Mouse (Mus musculus): ENCODE results near the gene Tmem234. TPM values are rescaled to one million over a fixed set of nuclear protein-coding genes. Genes with fewer than 3 reads are reported as not detected.

Tmem234 gene
- polyA plus RNA-seq, 1 experiment from 2014 or later: 188 TPM

- ATAC-seq (replicated peaks; ENCODE audit: low FRiP score): no peak
- no peak overlapping the region for H3K9ac ChIP-seq (ENCODE audit: low read length)
- WGBS: 90% methylated on average over 5 of the region's 5 CpGs
- H3K9me3 ChIP-seq (ENCODE audit: control insufficient read depth, low read length): no peaks in the 10 kb centered on the region
- no peak for DNase-seq (ENCODE audit: low spot score)
- no peak overlapping the region for H3K27ac ChIP-seq (ENCODE audit: low read depth, low read length)
- no peaks in the 10 kb centered on the region for H3K36me3 ChIP-seq (ENCODE audit: control insufficient read depth, insufficient read depth, low read length)
- no peak overlapping the region for H3K4me2 ChIP-seq (ENCODE audit: low read depth, low read length, severe bottlenecking)
- no peak overlapping the region for H3K4me3 ChIP-seq (ENCODE audit: low read depth, low read length)
- peaks cover 6% of the 10 kb centered on the region; the same call in 1 of the 2 replicates for H3K4me1 ChIP-seq (replicated peaks; ENCODE audit: control insufficient read depth, insufficient read depth, low read length)
- no peaks in the 10 kb centered on the region for H3K27me3 ChIP-seq (ENCODE audit: control insufficient read depth, insufficient read depth, low read length)
Observed at GRCm38 (mm10) chr4:129561184-129561583, 39.3 kb upstream of the Tmem234 start.

GRCm38 (mm10) chr4:129563718-129564117, 36.8 kb upstream of the Tmem234 start:
- Histone ChIP-seq H3K9me3 (ENCODE audit: control insufficient read depth, low read length) (no peaks in the 10 kb centered on the region), H3K4me1 (replicated peaks; ENCODE audit: control insufficient read depth, insufficient read depth, low read length) (no peaks in the 10 kb centered on the region), H3K4me3 (ENCODE audit: low read depth, low read length) (no peak overlapping the region), H3K36me3 (ENCODE audit: control insufficient read depth, insufficient read depth, low read length) (no peaks in the 10 kb centered on the region), H3K4me2 (ENCODE audit: low read depth, low read length, severe bottlenecking) (no peak overlapping the region), H3K27me3 (ENCODE audit: control insufficient read depth, insufficient read depth, low read length) (no peaks in the 10 kb centered on the region), H3K9ac (ENCODE audit: low read length) (no peak overlapping the region), H3K27ac (ENCODE audit: low read depth, low read length) (no peak overlapping the region)
- DNase-seq (ENCODE audit: low spot score): no peak
- 75% methylated on average over 8 of the region's 8 CpGs for WGBS
- ATAC-seq (replicated peaks; ENCODE audit: low FRiP score): no peak

- Histone ChIP-seq H3K4me1 (replicated peaks; ENCODE audit: control insufficient read depth, insufficient read depth, low read length) (no peaks in the 10 kb centered on the region), H3K9me3 (ENCODE audit: control insufficient read depth, low read length) (no peaks in the 10 kb centered on the region), H3K27me3 (ENCODE audit: control insufficient read depth, insufficient read depth, low read length) (no peaks in the 10 kb centered on the region), H3K9ac (ENCODE audit: low read length) (no peak overlapping the region), H3K36me3 (ENCODE audit: control insufficient read depth, insufficient read depth, low read length) (no peaks in the 10 kb centered on the region), H3K4me3 (ENCODE audit: low read depth, low read length) (no peak overlapping the region), H3K27ac (ENCODE audit: low read depth, low read length) (no peak overlapping the region), H3K4me2 (ENCODE audit: low read depth, low read length, severe bottlenecking) (no peak overlapping the region)
- DNase-seq (ENCODE audit: low spot score) (no peak), ATAC-seq (replicated peaks; ENCODE audit: low FRiP score) (no peak)
- 85% methylated on average over 6 of the region's 6 CpGs for WGBS
Observed at GRCm38 (mm10) chr4:129565139-129565538, 35.3 kb upstream of the Tmem234 start.

- no peak overlapping the region for H3K27ac ChIP-seq (ENCODE audit: low read depth, low read length)
- ATAC-seq (replicated peaks; ENCODE audit: low FRiP score) (no peak), DNase-seq (ENCODE audit: low spot score) (no peak)
- H3K4me2 ChIP-seq (ENCODE audit: low read depth, low read length, severe bottlenecking): no peak overlapping the region
- H3K36me3 ChIP-seq (ENCODE audit: control insufficient read depth, insufficient read depth, low read length): no peaks in the 10 kb centered on the region
- no peaks in the 10 kb centered on the region for H3K4me1 ChIP-seq (replicated peaks; ENCODE audit: control insufficient read depth, insufficient read depth, low read length)
- H3K9me3 ChIP-seq (ENCODE audit: control insufficient read depth, low read length): no peaks in the 10 kb centered on the region
- H3K27me3 ChIP-seq (ENCODE audit: control insufficient read depth, insufficient read depth, low read length): no peaks in the 10 kb centered on the region
- H3K9ac ChIP-seq (ENCODE audit: low read length): no peak overlapping the region
- 93% methylated on average over 7 of the region's 7 CpGs for WGBS
- H3K4me3 ChIP-seq (ENCODE audit: low read depth, low read length): no peak overlapping the region
Observed at GRCm38 (mm10) chr4:129568366-129568765, 32.1 kb upstream of the Tmem234 start.

GRCm38 (mm10) chr4:129570028-129570427, 30.4 kb upstream of the Tmem234 start:
- no peaks in the 10 kb centered on the region for H3K27me3 ChIP-seq (ENCODE audit: control insufficient read depth, insufficient read depth, low read length)

GRCm38 (mm10) chr4:129571551-129572084, 28.9 kb upstream of the Tmem234 start:
- ATAC-seq (replicated peaks; ENCODE audit: low FRiP score): no peak
- Histone ChIP-seq H3K9ac (ENCODE audit: low read length) (no peak overlapping the region), H3K27me3 (ENCODE audit: control insufficient read depth, insufficient read depth, low read length) (no peaks in the 10 kb centered on the region), H3K4me1 (replicated peaks; ENCODE audit: control insufficient read depth, insufficient read depth, low read length) (no peaks in the 10 kb centered on the region), H3K4me3 (ENCODE audit: low read depth, low read length) (no peak overlapping the region), H3K4me2 (ENCODE audit: low read depth, low read length, severe bottlenecking) (no peak overlapping the region), H3K9me3 (ENCODE audit: control insufficient read depth, low read length) (no peaks in the 10 kb centered on the region), H3K27ac (ENCODE audit: low read depth, low read length) (no peak overlapping the region), H3K36me3 (ENCODE audit: control insufficient read depth, insufficient read depth, low read length) (no peaks in the 10 kb centered on the region)
- no peak for DNase-seq (ENCODE audit: low spot score)
- WGBS: 77% methylated on average over 8 of the region's 8 CpGs

More at GRCm38 (mm10) chr4:129570028-129570427, 30.4 kb upstream of the Tmem234 start:
- Histone ChIP-seq H3K27ac (ENCODE audit: low read depth, low read length) (no peak overlapping the region), H3K4me3 (ENCODE audit: low read depth, low read length) (no peak overlapping the region), H3K4me2 (ENCODE audit: low read depth, low read length, severe bottlenecking) (no peak overlapping the region), H3K4me1 (replicated peaks; ENCODE audit: control insufficient read depth, insufficient read depth, low read length) (no peaks in the 10 kb centered on the region), H3K9me3 (ENCODE audit: control insufficient read depth, low read length) (no peaks in the 10 kb centered on the region), H3K9ac (ENCODE audit: low read length) (no peak overlapping the region), H3K36me3 (ENCODE audit: control insufficient read depth, insufficient read depth, low read length) (no peaks in the 10 kb centered on the region)
- 91% methylated on average over 6 of the region's 6 CpGs for WGBS
- DNase-seq (ENCODE audit: low spot score) (no peak), ATAC-seq (replicated peaks; ENCODE audit: low FRiP score) (no peak)

- H3K27ac ChIP-seq (ENCODE audit: low read depth, low read length): no peak overlapping the region
- no peak overlapping the region for H3K9ac ChIP-seq (ENCODE audit: low read length)
- H3K4me1 ChIP-seq (replicated peaks; ENCODE audit: control insufficient read depth, insufficient read depth, low read length): no peaks in the 10 kb centered on the region
- ATAC-seq (replicated peaks; ENCODE audit: low FRiP score) (no peak), DNase-seq (ENCODE audit: low spot score) (no peak)
- no peaks in the 10 kb centered on the region for H3K27me3 ChIP-seq (ENCODE audit: control insufficient read depth, insufficient read depth, low read length)
- H3K4me3 ChIP-seq (ENCODE audit: low read depth, low read length): no peak overlapping the region
- H3K9me3 ChIP-seq (ENCODE audit: control insufficient read depth, low read length): no peaks in the 10 kb centered on the region
- no peaks in the 10 kb centered on the region for H3K36me3 ChIP-seq (ENCODE audit: control insufficient read depth, insufficient read depth, low read length)
- H3K4me2 ChIP-seq (ENCODE audit: low read depth, low read length, severe bottlenecking): no peak overlapping the region
- 88% methylated on average over 13 of the region's 13 CpGs for WGBS
Observed at GRCm38 (mm10) chr4:129572236-129573092, 28.0 kb upstream of the Tmem234 start.

GRCm38 (mm10) chr4:129573093-129573370, 27.4 kb upstream of the Tmem234 start:
- WGBS: 93% methylated on average over 4 of the region's 4 CpGs
- no peak for DNase-seq (ENCODE audit: low spot score)
- no peak for ATAC-seq (replicated peaks; ENCODE audit: low FRiP score)

GRCm38 (mm10) chr4:129573430-129573829, 27.0 kb upstream of the Tmem234 start, which contains the start of gene Lck:
Gene Lck (minus strand): TSS chr4:129573641.
- Histone ChIP-seq H3K4me2 (ENCODE audit: low read depth, low read length, severe bottlenecking) (no peak within 1 kb of the TSS), H3K4me1 (replicated peaks; ENCODE audit: control insufficient read depth, insufficient read depth, low read length) (no peaks in the 10 kb centered on the region), H3K9me3 (ENCODE audit: control insufficient read depth, low read length) (no peaks in the 10 kb centered on the region), H3K9ac (ENCODE audit: low read length) (no peak within 1 kb of the TSS), H3K27ac (ENCODE audit: low read depth, low read length) (no peak within 1 kb of the TSS), H3K27me3 (ENCODE audit: control insufficient read depth, insufficient read depth, low read length) (no peaks in the 10 kb centered on the region), H3K4me3 (ENCODE audit: low read depth, low read length) (no peak within 1 kb of the TSS), H3K36me3 (ENCODE audit: control insufficient read depth, insufficient read depth, low read length) (no peaks in the 10 kb centered on the region)
- DNase-seq (ENCODE audit: low spot score) (no peak), ATAC-seq (replicated peaks; ENCODE audit: low FRiP score) (no peak)
- 89% methylated on average over 8 of the region's 8 CpGs for WGBS

More at GRCm38 (mm10) chr4:129573093-129573370, 27.4 kb upstream of the Tmem234 start:
- H3K9me3 ChIP-seq (ENCODE audit: control insufficient read depth, low read length): no peaks in the 10 kb centered on the region
- no peak overlapping the region for H3K9ac ChIP-seq (ENCODE audit: low read length)
- H3K4me2 ChIP-seq (ENCODE audit: low read depth, low read length, severe bottlenecking): no peak overlapping the region
- H3K27ac ChIP-seq (ENCODE audit: low read depth, low read length): no peak overlapping the region
- no peaks in the 10 kb centered on the region for H3K36me3 ChIP-seq (ENCODE audit: control insufficient read depth, insufficient read depth, low read length)
- H3K27me3 ChIP-seq (ENCODE audit: control insufficient read depth, insufficient read depth, low read length): no peaks in the 10 kb centered on the region
- H3K4me3 ChIP-seq (ENCODE audit: low read depth, low read length): no peak overlapping the region
- no peaks in the 10 kb centered on the region for H3K4me1 ChIP-seq (replicated peaks; ENCODE audit: control insufficient read depth, insufficient read depth, low read length)

Data from forebrain, embryonic 11.5 days (tissue).